Mouse (Mus musculus): Measurements from ENCODE around the gene Kctd21. TPM values are rescaled to one million over a fixed set of nuclear protein-coding genes. Genes with fewer than 3 reads are reported as not detected.

Gene Kctd21
- polyA plus RNA-seq, 1 experiment from 2014 or later: 7.5 TPM

DNA sequence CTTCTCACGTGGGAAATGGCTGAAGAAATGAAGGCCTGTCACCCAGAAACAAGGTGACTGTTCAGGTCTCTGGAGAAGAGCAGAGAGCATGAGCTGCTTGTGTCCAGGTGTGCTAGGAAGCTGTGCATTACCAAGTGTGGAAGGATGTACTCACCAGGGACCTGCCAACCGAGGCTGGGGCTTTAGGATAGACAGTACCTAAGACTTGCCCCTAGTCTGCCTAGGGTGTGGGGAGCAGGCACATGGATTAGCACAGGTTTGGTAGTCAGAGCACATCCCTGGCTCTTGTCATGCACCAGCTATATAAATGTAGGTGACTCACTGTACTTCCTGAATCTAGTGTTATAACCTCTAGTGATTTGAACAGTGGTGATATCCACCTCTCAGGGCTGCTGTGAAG lies 28.5 kb upstream of the Kctd21 start:
- H3K36me3 ChIP-seq (ENCODE audit: control insufficient read depth, insufficient read depth, low read length): peaks cover 23% of the 10 kb centered on the region
- no peaks in the 10 kb centered on the region for H3K27me3 ChIP-seq (ENCODE audit: control insufficient read depth, insufficient read depth, low read length)
- no peak for ATAC-seq (ENCODE audit: low read depth)
- H3K4me1 ChIP-seq (ENCODE audit: control insufficient read depth, insufficient read depth, low read length): no peaks in the 10 kb centered on the region
- no peak overlapping the region for H3K9ac ChIP-seq (replicated peaks; ENCODE audit: low read depth, low read length)
- WGBS: 72% methylated on average over 2 of the region's 2 CpGs
- H3K4me2 ChIP-seq (ENCODE audit: low read depth, low read length): no peak overlapping the region
- H3K4me3 ChIP-seq (ENCODE audit: low read depth, low read length): no peak overlapping the region
- no peaks in the 10 kb centered on the region for H3K9me3 ChIP-seq (ENCODE audit: control insufficient read depth, low read length)
- H3K27ac ChIP-seq (ENCODE audit: low read depth, low read length): no peak overlapping the region

DNA sequence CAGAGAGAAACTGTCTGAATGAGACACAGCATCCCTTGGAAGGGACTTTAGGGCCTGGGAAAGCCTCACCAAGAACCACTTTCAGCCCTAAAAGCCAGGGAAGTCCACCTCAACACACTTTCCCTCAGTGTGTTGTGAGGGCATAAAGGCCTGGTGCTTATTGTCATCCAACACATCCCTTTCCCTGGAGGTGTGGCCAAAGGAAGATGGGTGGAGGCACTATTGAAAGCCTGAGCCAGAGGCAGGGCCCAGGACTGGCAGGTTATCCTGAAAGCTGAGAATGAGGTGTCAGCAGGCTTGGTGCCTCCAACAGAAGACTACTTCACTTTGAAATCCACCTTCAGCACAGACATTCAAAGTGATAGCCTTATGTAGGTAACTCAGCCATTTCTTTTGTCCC lies 27.7 kb upstream of the Kctd21 start:
- ATAC-seq (ENCODE audit: low read depth): no peak
- H3K4me2 ChIP-seq (ENCODE audit: low read depth, low read length): no peak overlapping the region
- no peak overlapping the region for H3K27ac ChIP-seq (ENCODE audit: low read depth, low read length)
- no peaks in the 10 kb centered on the region for H3K4me1 ChIP-seq (ENCODE audit: control insufficient read depth, insufficient read depth, low read length)
- H3K9me3 ChIP-seq (ENCODE audit: control insufficient read depth, low read length): no peaks in the 10 kb centered on the region
- H3K4me3 ChIP-seq (ENCODE audit: low read depth, low read length): no peak overlapping the region
- peaks cover 27% of the 10 kb centered on the region for H3K36me3 ChIP-seq (ENCODE audit: control insufficient read depth, insufficient read depth, low read length)
- H3K27me3 ChIP-seq (ENCODE audit: control insufficient read depth, insufficient read depth, low read length): no peaks in the 10 kb centered on the region
- H3K9ac ChIP-seq (replicated peaks; ENCODE audit: low read depth, low read length): no peak overlapping the region

DNA sequence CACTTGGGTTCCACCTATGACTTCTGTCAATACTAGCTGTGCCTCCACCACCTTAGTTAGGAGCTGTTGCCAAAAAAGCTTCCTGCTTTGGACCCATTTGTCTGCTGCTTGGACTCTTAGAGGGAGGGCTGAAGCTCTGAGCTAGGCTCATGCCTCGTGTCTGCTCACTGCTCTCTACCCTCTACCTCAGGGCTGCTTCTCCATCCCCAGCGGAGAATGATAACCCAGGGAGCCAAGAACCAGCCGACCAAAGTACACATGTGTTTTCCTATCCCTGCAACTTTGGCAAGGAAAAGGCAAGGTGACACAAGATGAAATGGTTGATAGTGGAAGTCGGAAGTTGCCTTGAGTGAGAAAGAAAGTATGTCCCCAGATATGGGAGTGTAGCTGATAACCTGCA lies 26.9 kb upstream of the Kctd21 start:
- H3K27me3 ChIP-seq (ENCODE audit: control insufficient read depth, insufficient read depth, low read length): no peaks in the 10 kb centered on the region
- H3K4me3 ChIP-seq (ENCODE audit: low read depth, low read length): no peak overlapping the region
- ATAC-seq (ENCODE audit: low read depth): no peak
- no peak overlapping the region for H3K4me2 ChIP-seq (ENCODE audit: low read depth, low read length)
- 89% methylated on average over 4 of the region's 4 CpGs for WGBS
- no peaks in the 10 kb centered on the region for H3K9me3 ChIP-seq (ENCODE audit: control insufficient read depth, low read length)
- H3K9ac ChIP-seq (replicated peaks; ENCODE audit: low read depth, low read length): no peak overlapping the region
- H3K4me1 ChIP-seq (ENCODE audit: control insufficient read depth, insufficient read depth, low read length): no peaks in the 10 kb centered on the region
- H3K36me3 ChIP-seq (ENCODE audit: control insufficient read depth, insufficient read depth, low read length): peaks cover 28% of the 10 kb centered on the region
- no peak overlapping the region for H3K27ac ChIP-seq (ENCODE audit: low read depth, low read length)

DNA sequence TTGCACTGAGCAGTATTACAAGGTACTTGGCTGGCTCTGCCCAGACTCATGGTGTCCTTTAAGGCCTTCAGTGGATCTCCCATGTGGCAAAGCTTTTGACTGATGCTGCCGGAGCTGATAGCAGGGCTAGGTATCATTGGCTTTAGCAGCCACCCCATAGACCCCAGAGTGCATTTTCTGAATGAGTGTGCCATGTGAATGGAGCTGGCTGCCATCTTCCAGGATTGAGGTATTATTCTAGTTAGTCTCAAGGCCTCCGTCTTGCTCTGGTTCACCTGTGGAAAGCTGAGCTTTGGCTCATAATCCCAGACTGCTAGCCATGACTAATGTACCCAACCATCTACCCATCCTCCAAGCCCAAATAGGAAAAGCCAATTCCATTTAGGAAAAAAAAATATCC lies 25.3 kb upstream of the Kctd21 start:
- WGBS: 95% methylated on average over 2 of the region's 2 CpGs

DNA sequence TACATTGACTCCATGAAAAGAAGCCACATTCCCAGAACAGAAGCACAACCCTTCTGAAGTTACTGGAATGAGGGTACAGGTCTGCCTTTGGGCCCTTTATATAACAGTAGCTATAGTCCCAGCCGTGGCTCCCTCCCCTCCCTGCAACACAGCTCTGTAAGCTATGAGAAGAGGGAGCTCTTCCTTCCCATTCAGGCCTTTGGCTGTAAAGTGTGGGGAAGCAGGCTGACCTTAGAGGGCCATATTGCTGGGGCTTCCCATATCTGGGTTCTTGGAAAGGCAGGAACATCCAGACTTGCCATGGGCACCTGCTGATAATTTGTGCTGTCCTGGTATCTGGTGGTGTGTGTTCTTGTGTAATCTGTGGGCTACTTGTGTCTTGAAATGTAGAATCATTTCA lies 24.6 kb upstream of the Kctd21 start:
- Histone ChIP-seq H3K4me3 (ENCODE audit: low read depth, low read length) (no peak overlapping the region), H3K9ac (replicated peaks; ENCODE audit: low read depth, low read length) (no peak overlapping the region), H3K4me1 (ENCODE audit: control insufficient read depth, insufficient read depth, low read length) (no peaks in the 10 kb centered on the region), H3K4me2 (ENCODE audit: low read depth, low read length) (no peak overlapping the region), H3K27me3 (ENCODE audit: control insufficient read depth, insufficient read depth, low read length) (no peaks in the 10 kb centered on the region), H3K9me3 (ENCODE audit: control insufficient read depth, low read length) (no peaks in the 10 kb centered on the region), H3K27ac (ENCODE audit: low read depth, low read length) (no peak overlapping the region), H3K36me3 (ENCODE audit: control insufficient read depth, insufficient read depth, low read length) (peaks cover 36% of the 10 kb centered on the region)
- 83% methylated on average over 1 of the region's 1 CpGs for WGBS
- no peak for ATAC-seq (ENCODE audit: low read depth)

More for the DNA sequence above, 25.3 kb upstream of the Kctd21 start:
- ATAC-seq (ENCODE audit: low read depth): no peak
- no peaks in the 10 kb centered on the region for H3K9me3 ChIP-seq (ENCODE audit: control insufficient read depth, low read length)
- H3K27ac ChIP-seq (ENCODE audit: low read depth, low read length): no peak overlapping the region
- H3K4me3 ChIP-seq (ENCODE audit: low read depth, low read length): no peak overlapping the region
- no peak overlapping the region for H3K9ac ChIP-seq (replicated peaks; ENCODE audit: low read depth, low read length)
- no peak overlapping the region for H3K4me2 ChIP-seq (ENCODE audit: low read depth, low read length)
- no peaks in the 10 kb centered on the region for H3K27me3 ChIP-seq (ENCODE audit: control insufficient read depth, insufficient read depth, low read length)
- H3K4me1 ChIP-seq (ENCODE audit: control insufficient read depth, insufficient read depth, low read length): no peaks in the 10 kb centered on the region
- peaks cover 36% of the 10 kb centered on the region for H3K36me3 ChIP-seq (ENCODE audit: control insufficient read depth, insufficient read depth, low read length)

DNA sequence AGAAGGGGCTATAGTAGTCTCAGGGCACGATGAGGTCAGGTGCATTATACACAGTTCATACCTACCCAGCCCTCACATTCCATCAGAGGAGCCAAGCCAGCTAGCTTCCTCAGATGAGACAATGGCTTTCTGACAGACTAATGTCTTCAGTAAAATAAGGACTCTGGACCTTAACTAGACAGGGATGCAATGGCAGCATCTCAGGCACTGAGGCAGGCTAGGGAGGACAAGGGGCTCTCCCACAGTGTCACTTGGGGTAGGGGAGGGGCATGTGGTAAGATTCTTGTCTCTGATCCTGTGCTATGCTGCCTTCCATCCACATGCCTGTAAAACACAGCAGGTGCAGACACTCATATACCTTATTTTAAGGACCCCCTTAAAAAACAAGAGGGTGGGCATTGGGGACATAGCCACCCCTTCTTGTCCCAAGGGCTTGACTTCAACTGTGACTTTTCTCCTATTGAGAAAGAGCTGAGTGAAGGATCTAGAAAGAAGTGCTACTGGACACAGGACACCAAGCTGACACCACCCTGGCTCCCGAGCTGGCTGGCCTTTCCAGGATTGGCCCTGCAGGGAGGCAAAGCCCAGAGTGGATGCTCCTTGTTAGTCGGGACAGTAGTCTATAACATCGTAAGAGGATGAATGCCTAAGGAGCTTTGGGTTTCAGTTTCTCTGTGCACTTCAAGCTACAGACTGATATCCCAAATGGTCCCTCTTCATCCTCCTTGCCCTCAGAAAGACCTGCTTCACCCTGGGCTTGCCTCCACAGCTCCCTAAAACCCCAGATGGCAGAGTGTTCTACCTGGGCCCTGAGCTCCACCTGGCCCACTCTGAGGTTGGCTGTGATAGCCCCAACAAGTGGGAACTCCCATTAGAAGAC lies 22.4 kb upstream of the Kctd21 start:
- peaks cover 35% of the 10 kb centered on the region for H3K36me3 ChIP-seq (ENCODE audit: control insufficient read depth, insufficient read depth, low read length)
- 90% methylated on average over 4 of the region's 4 CpGs for WGBS
- no peaks in the 10 kb centered on the region for H3K4me1 ChIP-seq (ENCODE audit: control insufficient read depth, insufficient read depth, low read length)
- no peak for ATAC-seq (ENCODE audit: low read depth)
- no peak overlapping the region for H3K4me2 ChIP-seq (ENCODE audit: low read depth, low read length)
- no peaks in the 10 kb centered on the region for H3K9me3 ChIP-seq (ENCODE audit: control insufficient read depth, low read length)
- no peaks in the 10 kb centered on the region for H3K27me3 ChIP-seq (ENCODE audit: control insufficient read depth, insufficient read depth, low read length)
- no peak overlapping the region for H3K9ac ChIP-seq (replicated peaks; ENCODE audit: low read depth, low read length)
- no peak overlapping the region for H3K4me3 ChIP-seq (ENCODE audit: low read depth, low read length)
- no peak overlapping the region for H3K27ac ChIP-seq (ENCODE audit: low read depth, low read length)

DNA sequence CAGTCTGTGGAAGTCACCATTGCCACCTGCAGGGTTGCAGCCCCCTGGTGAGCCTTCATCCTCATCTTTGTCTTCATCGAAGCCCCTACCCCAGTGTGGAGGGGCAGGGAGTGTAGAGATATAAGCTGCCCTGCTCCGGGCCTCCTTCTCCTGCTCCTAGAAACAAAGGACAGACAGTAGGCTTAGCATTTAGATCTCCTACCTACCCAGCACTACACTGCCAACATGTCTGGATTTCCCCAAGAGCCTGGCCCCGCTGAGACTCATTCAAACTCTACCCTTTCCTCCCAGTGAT lies 21.8 kb upstream of the Kctd21 start:
- Histone ChIP-seq H3K4me3 (ENCODE audit: low read depth, low read length) (no peak overlapping the region), H3K4me1 (ENCODE audit: control insufficient read depth, insufficient read depth, low read length) (no peaks in the 10 kb centered on the region), H3K9ac (replicated peaks; ENCODE audit: low read depth, low read length) (no peak overlapping the region), H3K4me2 (ENCODE audit: low read depth, low read length) (no peak overlapping the region), H3K27ac (ENCODE audit: low read depth, low read length) (no peak overlapping the region), H3K36me3 (ENCODE audit: control insufficient read depth, insufficient read depth, low read length) (peaks cover 35% of the 10 kb centered on the region), H3K9me3 (ENCODE audit: control insufficient read depth, low read length) (no peaks in the 10 kb centered on the region), H3K27me3 (ENCODE audit: control insufficient read depth, insufficient read depth, low read length) (no peaks in the 10 kb centered on the region)
- 84% methylated on average over 3 of the region's 3 CpGs for WGBS
- ATAC-seq (ENCODE audit: low read depth): no peak

DNA sequence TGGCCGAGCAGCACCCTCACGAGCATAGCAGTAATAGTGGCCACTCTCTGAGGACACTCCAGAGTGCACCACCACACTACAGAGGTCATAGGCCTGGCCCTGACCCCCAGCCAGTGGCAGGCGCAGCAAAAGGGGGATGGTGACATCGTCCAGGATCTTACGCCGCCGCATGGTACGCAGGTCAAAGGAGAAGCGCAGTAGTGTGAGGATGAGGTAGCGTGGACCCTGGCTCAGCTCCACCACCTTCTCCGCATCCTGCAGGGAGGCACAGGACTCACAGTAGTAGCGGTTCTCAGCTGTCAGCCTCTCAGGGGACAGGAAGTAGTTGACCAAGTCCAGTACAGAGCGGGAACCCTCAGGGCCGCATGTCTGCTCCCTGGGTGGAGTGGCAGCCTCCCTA lies 20.5 kb upstream of the Kctd21 start:
- peaks cover 29% of the 10 kb centered on the region for H3K36me3 ChIP-seq (ENCODE audit: control insufficient read depth, insufficient read depth, low read length)
- no peaks in the 10 kb centered on the region for H3K27me3 ChIP-seq (ENCODE audit: control insufficient read depth, insufficient read depth, low read length)
- no peak overlapping the region for H3K27ac ChIP-seq (ENCODE audit: low read depth, low read length)
- H3K9me3 ChIP-seq (ENCODE audit: control insufficient read depth, low read length): no peaks in the 10 kb centered on the region
- no peak overlapping the region for H3K4me3 ChIP-seq (ENCODE audit: low read depth, low read length)
- H3K4me2 ChIP-seq (ENCODE audit: low read depth, low read length): no peak overlapping the region
- no peaks in the 10 kb centered on the region for H3K4me1 ChIP-seq (ENCODE audit: control insufficient read depth, insufficient read depth, low read length)
- ATAC-seq (ENCODE audit: low read depth): no peak
- no peak overlapping the region for H3K9ac ChIP-seq (replicated peaks; ENCODE audit: low read depth, low read length)
- WGBS: 96% methylated on average over 14 of the region's 14 CpGs

DNA sequence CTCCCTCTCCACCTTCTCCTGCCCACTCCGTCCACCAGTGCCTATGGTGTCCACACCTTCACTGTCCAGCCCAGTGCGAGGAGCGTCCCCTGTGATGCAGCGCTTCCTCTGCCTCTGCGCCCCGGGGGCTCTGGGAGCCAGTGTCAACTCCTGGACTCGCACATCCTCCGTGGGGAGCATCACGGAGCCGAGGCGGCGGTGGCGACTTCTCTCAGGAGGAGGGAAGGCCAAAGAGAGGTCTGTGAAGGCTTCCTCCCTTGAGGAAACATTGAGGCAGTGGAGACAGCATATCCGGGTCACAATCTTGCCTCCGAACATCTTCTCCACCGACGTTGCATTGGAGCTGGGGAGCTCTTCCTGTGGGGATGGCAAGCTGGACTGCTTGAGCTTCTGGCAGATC lies 19.9 kb upstream of the Kctd21 start:
- Histone ChIP-seq H3K4me2 (ENCODE audit: low read depth, low read length) (no peak overlapping the region), H3K9me3 (ENCODE audit: control insufficient read depth, low read length) (no peaks in the 10 kb centered on the region), H3K36me3 (ENCODE audit: control insufficient read depth, insufficient read depth, low read length) (peaks cover 29% of the 10 kb centered on the region), H3K27ac (ENCODE audit: low read depth, low read length) (no peak overlapping the region), H3K4me3 (ENCODE audit: low read depth, low read length) (no peak overlapping the region), H3K9ac (replicated peaks; ENCODE audit: low read depth, low read length) (no peak overlapping the region), H3K4me1 (ENCODE audit: control insufficient read depth, insufficient read depth, low read length) (no peaks in the 10 kb centered on the region), H3K27me3 (ENCODE audit: control insufficient read depth, insufficient read depth, low read length) (no peaks in the 10 kb centered on the region)
- 93% methylated on average over 17 of the region's 17 CpGs for WGBS
- no peak for ATAC-seq (ENCODE audit: low read depth)
